In the genomic region with DNA sequence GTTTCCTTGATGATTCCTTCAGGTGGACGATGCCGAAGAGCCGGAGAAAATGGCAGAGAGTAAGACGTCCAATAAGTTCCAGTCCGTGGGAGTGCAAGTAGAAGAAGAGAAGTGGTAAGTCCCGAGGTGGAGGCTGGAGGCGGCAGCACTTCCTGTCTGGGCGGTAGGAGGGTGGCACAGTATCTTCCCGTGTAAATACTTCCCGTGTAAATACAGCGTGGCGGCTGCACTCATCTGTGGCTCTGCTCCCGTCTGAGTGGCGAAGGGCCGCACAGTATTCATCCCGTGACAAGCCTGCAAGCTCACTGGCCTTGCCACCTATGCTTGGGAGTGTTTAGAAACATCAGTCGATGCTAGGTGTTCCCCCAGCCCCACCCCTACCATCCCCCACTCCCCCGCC, we compare ENCODE assay signal across 14 mouse cellular contexts.
"Had no signal": no experiment of that assay in that cellular context is flagged by ENCODE, and none has a peak within 500 bp of the region (broad histone marks: within the 10 kb centered on the region; RNA-seq: fewer than 3 reads in every experiment).

No protein-coding gene starts in this region.

- H3K4me3 ChIP-seq: limb, embryonic 13.5 days; midbrain, embryonic 10.5 days; myocyte; neural tube, embryonic 15.5 days had no signal

- H3K36me3 ChIP-seq: limb, embryonic 13.5 days; midbrain, embryonic 10.5 days; neural tube, embryonic 15.5 days had no signal

- H3K27me3 ChIP-seq: limb, embryonic 13.5 days; neural tube, embryonic 15.5 days had no signal

- H3K9me3 ChIP-seq: limb, embryonic 13.5 days; neural tube, embryonic 15.5 days had no signal

- H3K4me1 ChIP-seq: limb, embryonic 13.5 days; midbrain, embryonic 10.5 days; neural tube, embryonic 15.5 days had no signal

- DNase-seq: kidney, adult 11 months; kidney, adult 9 months; kidney, postnatal 36 days; left cerebral cortex, postnatal 4 days; lung, adult 18-20 months; lung, postnatal 4 days; midbrain, embryonic 14.5 days; right cerebral cortex, adult 18-20 months; right cerebral cortex, postnatal 25 days; thymus, postnatal 36 days had no signal
